Mouse (Mus musculus): Measurements from ENCODE around the gene Plekhs1.

- TF ChIP-seq CTCF (IDR thresholded peaks at IDR 0.05; ENCODE audit: control insufficient read depth, insufficient read depth, low read length) (no peak), POLR2A (IDR thresholded peaks at IDR 0.05; ENCODE audit: borderline replicate concordance, control insufficient read depth, low read depth, low read length) (no peak)
Measured at GRCm38 (mm10) chr19:56535064-56535463, 73.6 kb downstream of the Plekhs1 start.
